Mouse (Mus musculus) thymus, adult 2 months (tissue): ENCODE results near the gene Ypel4. TPM values are rescaled to one million over a fixed set of nuclear protein-coding genes. Genes with fewer than 3 reads are reported as not detected.

ENCODE experiments used
- DNase-seq: peaks from one replicate; pipeline ENCODE4 v3.0.0; 2021
- H3K27ac ChIP-seq: fragments of 200-500 bp; 2 replicates; pipeline ENCODE4 v1.5.1; 2012; ENCODE audit warnings: low read length, control low read depth; ENCODE audit not compliant: control insufficient read depth, insufficient read depth
- H3K27me3 ChIP-seq: fragments of 200-500 bp; 2 replicates; pipeline ENCODE4 v1.6.1; 2012; ENCODE audit warnings: mild to moderate bottlenecking, low read length, moderate library complexity, mixed read lengths; ENCODE audit not compliant: control insufficient read depth, insufficient read depth
- H3K36me3 ChIP-seq: fragments of 200-500 bp; 2 replicates; pipeline ENCODE4 v1.6.1; 2012; ENCODE audit warnings: mild to moderate bottlenecking, low read length, moderate library complexity; ENCODE audit not compliant: control insufficient read depth, insufficient read depth
- H3K4me1 ChIP-seq: fragments of 200-500 bp; replicated peaks from 2 replicates; pipeline ENCODE4 v1.6.1; 2012; ENCODE audit warnings: low read length; ENCODE audit not compliant: control insufficient read depth, insufficient read depth
- H3K4me3 ChIP-seq: fragments of 200-500 bp; 2 replicates; pipeline ENCODE4 v1.5.1; 2012; ENCODE audit warnings: mild to moderate bottlenecking, low read length, control low read depth, moderate library complexity; ENCODE audit not compliant: control insufficient read depth, insufficient read depth
- CTCF ChIP-seq: fragments of 200-500 bp; IDR thresholded peaks from 2 replicates; pipeline ENCODE4 v1.5.1; 2012; ENCODE audit warnings: mild to moderate bottlenecking, control low read depth, low read length, moderate library complexity, borderline replicate concordance; ENCODE audit not compliant: control insufficient read depth, poor library complexity, insufficient read depth; ENCODE audit errors: extremely low read depth
- POLR2A ChIP-seq: fragments of 200-500 bp; IDR thresholded peaks from 2 replicates; pipeline ENCODE4 v1.6.1; 2012; ENCODE audit warnings: mild to moderate bottlenecking, low read length, control low read depth, moderate library complexity; ENCODE audit not compliant: control insufficient read depth, poor library complexity, insufficient read depth; ENCODE audit errors: extremely low read depth
- WGBS: fragments of 180-500 bp; shearing (Covaris S2); methylation state at CpG from one replicate; pipeline ENCODE4 v1.1.7; 2018; 5-methylcytosine and 5-hydroxymethylcytosine counted together
- polyA plus RNA-seq: library from polyadenylated mRNA; depleted of rRNA; stranded (reverse); fragments of >200 nt; gene quantifications from 2 replicates; pipeline ENCODE4 v1.2.3, GENCODE M21; 2012; rRNA removed

The Ypel4 gene
- polyA plus RNA-seq, 1 experiment = 2.0 TPM

GRCm38 (mm10) chr2:84779210-84779609 is 45.4 kb downstream of the Ypel4 start:
- no peaks in the 10 kb centered on the region for H3K27me3 ChIP-seq
- no peak for TF ChIP-seq POLR2A
- no peak for TF ChIP-seq CTCF
- H3K4me1 ChIP-seq = no peaks in the 10 kb centered on the region
- no peak overlapping the region for H3K4me3 ChIP-seq
- peak; percentile 50 for DNase-seq
- no peak overlapping the region for H3K27ac ChIP-seq
- WGBS = 13% methylated on average over 6 of the region's 6 CpGs
- H3K36me3 ChIP-seq = no peaks in the 10 kb centered on the region

- TF ChIP-seq POLR2A = no peak
- no peak for TF ChIP-seq CTCF
- Histone ChIP-seq H3K27ac (no peak overlapping the region), H3K4me1 (no peaks in the 10 kb centered on the region)
Observed at GRCm38 (mm10) chr2:84783315-84783714, 49.5 kb downstream of the Ypel4 start.

GRCm38 (mm10) chr2:84783840-84784566 is 50.1 kb downstream of the Ypel4 start:
- Histone ChIP-seq H3K4me1 (no peaks in the 10 kb centered on the region), H3K27ac (no peak overlapping the region), H3K4me3 (no peak overlapping the region), H3K36me3 (no peaks in the 10 kb centered on the region), H3K27me3 (no peaks in the 10 kb centered on the region)
- TF ChIP-seq POLR2A = no peak
- TF ChIP-seq CTCF = no peak
- 88% methylated on average over 3 of the region's 3 CpGs for WGBS
- no peak for DNase-seq

More at GRCm38 (mm10) chr2:84783315-84783714, 49.5 kb downstream of the Ypel4 start:
- DNase-seq = no peak
- H3K4me3 ChIP-seq = no peak overlapping the region
- H3K36me3 ChIP-seq = no peaks in the 10 kb centered on the region
- H3K27me3 ChIP-seq = no peaks in the 10 kb centered on the region
- WGBS = 30% methylated on average over 1 of the region's 1 CpGs

Other genes with a start within 250 kb of the Ypel4 start
- gene Ctnnd1, start 83.3 kb upstream of the Ypel4 start, polyA plus RNA-seq = 10.5 and 13.6 TPM in 2 replicates
- not detected in 2 replicates for gene Btbd18, start 75.0 kb upstream of the Ypel4 start, polyA plus RNA-seq
- 172 and 191 TPM in 2 replicates for gene Selenoh, start 63.3 kb upstream of the Ypel4 start, polyA plus RNA-seq
- not detected in 2 replicates for gene Gm28635, start 56.0 kb upstream of the Ypel4 start, polyA plus RNA-seq
- 10.6 and 11.6 TPM in 2 replicates for gene Med19, start 55.7 kb upstream of the Ypel4 start, polyA plus RNA-seq
- gene Tmx2, start 54.9 kb upstream of the Ypel4 start, polyA plus RNA-seq = 50.2 and 53.8 TPM in 2 replicates
- 53.6 and 57.1 TPM in 2 replicates for gene Zdhhc5, start 18.9 kb upstream of the Ypel4 start, polyA plus RNA-seq
- gene Clp1, start 6.7 kb upstream of the Ypel4 start, polyA plus RNA-seq = 25.0 and 29.3 TPM in 2 replicates
- 0.15 TPM in 1 of 2 replicates, not detected in the other for gene Gm19426, start 9.6 kb downstream of the Ypel4 start, polyA plus RNA-seq
- gene Serping1, start 41.4 kb downstream of the Ypel4 start, polyA plus RNA-seq = 64.6 and 93.7 TPM in 2 replicates
- gene Ube2l6, start 64.8 kb downstream of the Ypel4 start, polyA plus RNA-seq = 27.7 and 35.3 TPM in 2 replicates
- gene Smtnl1, start 88.6 kb downstream of the Ypel4 start, polyA plus RNA-seq = 0.60 and 0.94 TPM in 2 replicates
- 23.0 and 29.0 TPM in 2 replicates for gene Timm10, start 92.9 kb downstream of the Ypel4 start, polyA plus RNA-seq
- gene Slc43a1, start 104.8 kb downstream of the Ypel4 start, polyA plus RNA-seq = 106 and 123 TPM in 2 replicates
- 1.8 and 2.1 TPM in 2 replicates for gene Rtn4rl2, start 152.7 kb downstream of the Ypel4 start, polyA plus RNA-seq
- gene Slc43a3, start 202.5 kb downstream of the Ypel4 start, polyA plus RNA-seq = 64.3 and 65.0 TPM in 2 replicates
- 3.3 and 5.5 TPM in 2 replicates for gene Prg2, start 246.4 kb downstream of the Ypel4 start, polyA plus RNA-seq